Mouse (Mus musculus) stomach, embryonic 14.5 days (tissue): ENCODE data around the gene Kat7. TPM values are rescaled to one million over a fixed set of nuclear protein-coding genes. Genes with fewer than 3 reads are reported as not detected.

Experiments used
- ATAC-seq: fragments of 200-750 bp; cut with Nextera tagmentation; 2 replicates; pipeline ENCODE4 v1.8.0; 2017; ENCODE audit warnings: low read depth, moderate TSS enrichment; ENCODE audit not compliant: insufficient number of reproducible peaks, insufficient read depth, low FRiP score
- H3K27ac ChIP-seq: fragments of 300-500 bp; sonication (generic); 2 replicates; pipeline ENCODE4 v1.5.1; 2014; ENCODE audit warnings: mild to moderate bottlenecking, low read length, moderate library complexity, mixed read lengths
- H3K27me3 ChIP-seq: fragments of 300-500 bp; sonication (generic); 2 replicates; pipeline ENCODE4 v1.6.1; 2014; ENCODE audit warnings: low read length, control low read depth, mixed read lengths; ENCODE audit not compliant: control insufficient read depth, insufficient read depth
- H3K36me3 ChIP-seq: fragments of 300-500 bp; sonication (generic); 2 replicates; pipeline ENCODE4 v1.6.1; 2014; ENCODE audit warnings: mild to moderate bottlenecking, control low read depth, low read length, moderate library complexity, mixed read lengths; ENCODE audit not compliant: control insufficient read depth, insufficient read depth
- H3K4me1 ChIP-seq: fragments of 300-500 bp; sonication (generic); 2 replicates; pipeline ENCODE4 v1.6.1; 2014; ENCODE audit warnings: low read length, control low read depth, mixed read lengths; ENCODE audit not compliant: control insufficient read depth, insufficient read depth
- H3K4me2 ChIP-seq: fragments of 300-500 bp; sonication (generic); replicated peaks from 2 replicates; pipeline ENCODE4 v1.6.1; 2014; ENCODE audit warnings: low read depth, low read length, control low read depth
- H3K4me3 ChIP-seq: fragments of 300-500 bp; sonication (generic); 2 replicates; pipeline ENCODE4 v1.5.1; 2014; ENCODE audit warnings: low read depth, low read length, control low read depth
- H3K9ac ChIP-seq: fragments of 300-500 bp; sonication (generic); replicated peaks from 2 replicates; pipeline ENCODE4 v1.6.1; 2014; ENCODE audit warnings: low read depth, mild to moderate bottlenecking, control low read depth, low read length, moderate library complexity, mixed read lengths
- H3K9me3 ChIP-seq: fragments of 300-500 bp; sonication (generic); 2 replicates; pipeline ENCODE4 v1.6.1; 2016; ENCODE audit warnings: low read depth, low read length, control low read depth; ENCODE audit not compliant: control insufficient read depth
- WGBS: fragments of 180-500 bp; shearing (Covaris S2); extraction: QIAGEN DNeasy Blood & Tissue Kit; methylation state at CpG from one replicate; pipeline ENCODE4 v1.1.7; 2014; 5-methylcytosine and 5-hydroxymethylcytosine counted together
- polyA plus RNA-seq: library from polyadenylated mRNA; unstranded; fragments of >200 nt; fragmentation: Nextera tagmentation; extraction: Ambion mirVana; gene quantifications from 2 replicates; pipeline ENCODE4 v1.2.1, GENCODE M21; 2014

The Kat7 gene
- polyA plus RNA-seq, 1 experiment from 2014 or later = 60.8 TPM

- Histone ChIP-seq H3K4me1 (no peaks in the 10 kb centered on the region), H3K4me3 (no peak overlapping the region), H3K36me3 (peaks cover 90% of the 10 kb centered on the region), H3K9me3 (no peaks in the 10 kb centered on the region), H3K9ac (no peak overlapping the region), H3K4me2 (no peak overlapping the region), H3K27ac (no peak overlapping the region), H3K27me3 (no peaks in the 10 kb centered on the region)
- WGBS = 95% methylated on average over 5 of the region's 5 CpGs
- no peak for ATAC-seq
Observed at GRCm38 (mm10) chr11:95282331-95282730, 27.7 kb downstream of the Kat7 start.

DNA sequence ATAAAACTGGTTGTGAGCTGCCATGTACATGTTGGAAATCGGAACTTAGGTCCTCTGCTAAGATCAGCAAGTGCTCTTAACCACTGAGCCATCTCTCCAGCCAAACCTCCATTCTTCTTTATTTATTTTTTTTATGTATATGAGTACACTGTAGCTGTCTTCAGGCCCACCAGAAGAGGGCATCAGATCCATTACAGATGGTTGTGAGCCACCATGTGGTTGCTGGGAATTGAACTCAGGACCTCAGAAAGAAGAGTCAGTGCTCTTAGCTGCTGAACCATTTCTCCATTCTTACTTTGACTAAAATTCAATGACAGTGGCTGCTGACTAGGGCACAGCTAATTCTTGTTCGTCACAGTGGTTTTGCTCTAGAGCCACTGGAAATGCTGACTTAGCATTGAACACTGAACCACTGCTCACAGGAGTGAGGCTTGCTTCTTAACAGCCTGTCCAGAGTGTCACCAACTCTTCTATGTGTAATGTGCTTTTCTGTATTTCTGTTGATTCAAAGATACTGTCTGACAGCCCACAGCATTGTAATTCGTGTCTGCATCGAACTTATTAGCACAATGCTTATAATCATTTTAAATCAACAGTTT lies 30.9 kb downstream of the Kat7 start:
- Histone ChIP-seq H3K27ac (no peak overlapping the region), H3K9me3 (no peaks in the 10 kb centered on the region), H3K4me3 (no peak overlapping the region), H3K9ac (no peak overlapping the region), H3K4me1 (no peaks in the 10 kb centered on the region), H3K4me2 (no peak overlapping the region), H3K27me3 (no peaks in the 10 kb centered on the region), H3K36me3 (peaks cover 91% of the 10 kb centered on the region)
- ATAC-seq = no peak
- WGBS = 90% methylated on average over 4 of the region's 4 CpGs

DNA sequence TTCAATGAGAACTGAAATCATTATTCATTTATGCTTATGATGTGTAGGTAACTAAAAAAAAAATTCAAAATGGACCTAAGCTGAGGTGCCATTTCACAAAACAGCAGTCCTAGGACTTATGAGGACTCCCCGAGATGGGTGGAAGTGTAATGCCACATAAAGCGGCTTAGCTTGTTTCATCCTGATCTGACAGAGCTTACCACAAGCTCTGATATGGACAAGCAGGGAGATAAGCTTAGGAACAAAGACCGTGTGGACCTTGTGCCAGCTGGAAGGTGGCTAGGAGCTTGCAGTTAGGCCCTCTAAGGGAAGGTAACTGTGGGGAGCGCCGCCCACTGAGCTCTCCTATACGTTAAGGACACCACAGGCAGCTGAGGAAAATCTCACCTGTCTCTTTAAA lies 34.0 kb downstream of the Kat7 start:
- no peaks in the 10 kb centered on the region for H3K9me3 ChIP-seq
- no peak overlapping the region for H3K9ac ChIP-seq
- H3K4me1 ChIP-seq = 0 out of 2 replicates have a peak, but pooled peaks cover 4% of the 10 kb centered on the region
- no peak overlapping the region for H3K27ac ChIP-seq
- WGBS = 89% methylated on average over 6 of the region's 6 CpGs
- H3K36me3 ChIP-seq = peaks cover 89% of the 10 kb centered on the region
- no peaks in the 10 kb centered on the region for H3K27me3 ChIP-seq
- no peak for ATAC-seq
- no peak overlapping the region for H3K4me3 ChIP-seq
- no peak overlapping the region for H3K4me2 ChIP-seq

DNA sequence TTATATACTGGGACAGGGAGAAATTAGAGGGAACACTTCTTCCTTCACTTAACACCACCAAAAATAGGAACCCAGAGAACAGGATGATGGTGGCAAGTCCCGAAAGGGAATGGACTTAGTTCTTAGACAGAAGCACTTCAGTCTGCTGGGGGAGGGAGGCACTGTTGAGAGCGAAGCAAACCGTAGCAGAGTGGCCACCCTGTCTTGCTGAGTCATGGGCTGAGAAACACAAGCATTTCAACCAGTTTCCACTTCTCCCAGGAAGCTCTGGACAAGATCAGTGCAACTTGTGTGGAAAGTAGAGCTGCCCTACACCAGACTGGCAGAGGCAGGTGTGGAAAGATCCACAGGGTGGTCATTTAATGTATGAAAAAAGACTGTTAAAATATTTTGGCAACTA lies 35.4 kb downstream of the Kat7 start:
- Histone ChIP-seq H3K9me3 (no peaks in the 10 kb centered on the region), H3K4me1 (0 out of 2 replicates have a peak, but pooled peaks cover 4% of the 10 kb centered on the region), H3K36me3 (peaks cover 88% of the 10 kb centered on the region), H3K9ac (no peak overlapping the region), H3K27ac (no peak overlapping the region), H3K4me2 (no peak overlapping the region), H3K27me3 (no peaks in the 10 kb centered on the region), H3K4me3 (no peak overlapping the region)
- WGBS = 85% methylated on average over 3 of the region's 3 CpGs
- no peak for ATAC-seq

GRCm38 (mm10) chr11:95273661-95274060 lies 36.4 kb downstream of the Kat7 start:
- Histone ChIP-seq H3K4me3 (no peak overlapping the region), H3K4me1 (0 out of 2 replicates have a peak, but pooled peaks cover 4% of the 10 kb centered on the region), H3K4me2 (no peak overlapping the region), H3K27ac (peak overlapping the region; percentile 45; the same call in 1 of the 2 replicates), H3K9me3 (no peaks in the 10 kb centered on the region), H3K36me3 (peaks cover 79% of the 10 kb centered on the region), H3K9ac (no peak overlapping the region), H3K27me3 (no peaks in the 10 kb centered on the region)
- peak; percentile 82 for ATAC-seq
- 71% methylated on average over 5 of the region's 5 CpGs for WGBS

- 53% methylated on average over 6 of the region's 6 CpGs for WGBS
- H3K4me1 ChIP-seq = peaks cover 21% of the 10 kb centered on the region; the same call in 1 of the 2 replicates
- no peak overlapping the region for H3K4me3 ChIP-seq
- no peak for ATAC-seq
- H3K9me3 ChIP-seq = no peaks in the 10 kb centered on the region
- H3K9ac ChIP-seq = no peak overlapping the region
- no peaks in the 10 kb centered on the region for H3K27me3 ChIP-seq
- peaks cover 17% of the 10 kb centered on the region for H3K36me3 ChIP-seq
- no peak overlapping the region for H3K27ac ChIP-seq
- H3K4me2 ChIP-seq = no peak overlapping the region
Observed at GRCm38 (mm10) chr11:95266540-95267245, 43.4 kb downstream of the Kat7 start.

GRCm38 (mm10) chr11:95264455-95265013 lies 45.5 kb downstream of the Kat7 start:
- 79% methylated on average over 4 of the region's 4 CpGs for WGBS
- Histone ChIP-seq H3K27me3 (no peaks in the 10 kb centered on the region), H3K9ac (no peak overlapping the region), H3K9me3 (no peaks in the 10 kb centered on the region), H3K27ac (peak overlapping the region; percentile 91), H3K4me3 (no peak overlapping the region), H3K4me2 (no peak overlapping the region), H3K36me3 (no peaks in the 10 kb centered on the region; the same call in 1 of the 2 replicates), H3K4me1 (peaks cover 21% of the 10 kb centered on the region; the same call in 1 of the 2 replicates)
- ATAC-seq = 0 out of 2 replicates have a peak, but pooled peaks have one; percentile 38

DNA sequence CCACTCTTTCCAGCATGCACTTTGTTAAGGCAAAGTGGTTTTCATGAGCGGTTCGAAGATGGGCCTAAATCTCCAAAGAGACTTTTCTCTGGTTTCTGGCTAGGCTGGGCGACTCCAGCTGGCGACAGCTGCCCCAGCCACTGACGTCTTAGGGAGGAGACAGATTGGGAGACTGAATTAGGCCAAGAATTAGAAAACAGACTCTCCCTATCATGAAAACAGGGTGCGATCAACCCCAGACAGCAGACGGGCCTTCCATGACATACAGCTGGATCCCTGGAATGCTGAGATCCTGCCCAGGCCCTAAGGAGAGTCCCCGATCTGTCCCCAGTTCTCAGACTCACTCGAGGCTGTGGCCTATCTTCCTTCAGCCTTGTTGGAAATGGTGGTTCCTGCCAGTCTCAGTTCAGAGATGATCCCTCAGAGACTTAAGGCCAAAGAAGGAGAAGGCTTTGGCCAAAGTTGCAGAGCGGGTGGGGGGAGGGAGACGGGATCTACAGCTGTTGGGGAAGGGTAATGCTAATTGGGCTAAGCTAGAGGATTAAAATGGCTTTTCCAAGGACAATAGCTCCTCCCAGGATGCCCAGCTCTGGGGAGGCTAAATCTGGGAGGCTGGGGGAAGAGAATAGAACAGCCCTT lies 46.1 kb downstream of the Kat7 start:
- peak; percentile 25; the same call in 1 of the 2 replicates for ATAC-seq
- H3K27me3 ChIP-seq = no peaks in the 10 kb centered on the region
- WGBS = 16% methylated on average over 11 of the region's 11 CpGs

More for the DNA sequence above, 46.1 kb downstream of the Kat7 start:
- H3K36me3 ChIP-seq = no peaks in the 10 kb centered on the region; the same call in 1 of the 2 replicates
- H3K27ac ChIP-seq = peak overlapping the region; percentile 91
- H3K9me3 ChIP-seq = no peaks in the 10 kb centered on the region
- no peak overlapping the region for H3K4me3 ChIP-seq
- peaks cover 21% of the 10 kb centered on the region; the same call in 1 of the 2 replicates for H3K4me1 ChIP-seq
- H3K9ac ChIP-seq = no peak overlapping the region; the same call in 1 of the 2 replicates
- H3K4me2 ChIP-seq = no peak overlapping the region
